Mouse (Mus musculus): ENCODE measurements at regions not wholly inside any gene's neighbourhood (a gene's known extent, or its start where the extent isn't known, plus 50 kb on each side); places are given as distances from the start of the nearest gene placed in this dataset.

- TF ChIP-seq CTCF (IDR thresholded peaks at IDR 0.05; ENCODE audit: low read depth) (no peak), EP300 (optimal IDR thresholded peaks at IDR 0.05) (no peak)
Observed at GRCm38 (mm10) chr2:131711886-131712285, 147.7 kb downstream of the Erv3 start.

All from stomach, postnatal 0 days (tissue).